In genomic region chr6:48628808-48629660, GRCm38 (mm10) we compare ENCODE assay signal across 8 mouse cellular contexts. TPM values are rescaled to one million over a fixed set of nuclear protein-coding genes. Genes with fewer than 3 reads are reported as not detected.
DNase-seq lines count a peak whose midpoint lies in the region; ATAC-seq and TF ChIP-seq lines count a peak whose summit lies in the region.

No protein-coding gene starts in this region.

- no peaks in the 10 kb centered on the region for H3K9me3 ChIP-seq in forebrain, embryonic 16.5 days (ENCODE audit: control insufficient read depth, low read length)
- H3K9me3 ChIP-seq in lung, postnatal 0 days (ENCODE audit: low read length): no peaks in the 10 kb centered on the region

- ATAC-seq in forebrain, embryonic 16.5 days: peak; percentile 79
- ATAC-seq in lung, postnatal 0 days: no peak

- peak overlapping the region; percentile 83 for H3K4me2 ChIP-seq in forebrain, embryonic 16.5 days (ENCODE audit: low read length)
- peak overlapping the region; percentile 60 for H3K4me2 ChIP-seq in lung, postnatal 0 days (replicated peaks; ENCODE audit: low read depth, low read length)

- no peak for TF ChIP-seq CTCF in kidney, adult 2 months (conservative IDR thresholded peaks at IDR 0.05; ENCODE audit: insufficient read depth, insufficient read length, low read depth, low read length)
- no peak for TF ChIP-seq CTCF in lung, postnatal 0 days (IDR thresholded peaks at IDR 0.05)

- H3K9ac ChIP-seq in forebrain, embryonic 16.5 days (replicated peaks; ENCODE audit: low read depth, low read length): peak overlapping the region; percentile 65
- H3K9ac ChIP-seq in lung, postnatal 0 days (replicated peaks; ENCODE audit: low read depth): no peak overlapping the region

- peaks cover 28% of the 10 kb centered on the region for H3K4me1 ChIP-seq in kidney, adult 2 months (ENCODE audit: control insufficient read depth, insufficient read depth, low read length)
- H3K4me1 ChIP-seq in forebrain, embryonic 16.5 days (replicated peaks; ENCODE audit: control insufficient read depth, insufficient read depth, low read length): peaks cover 22% of the 10 kb centered on the region
- peaks cover 8% of the 10 kb centered on the region for H3K4me1 ChIP-seq in lung, postnatal 0 days (ENCODE audit: insufficient read depth, low read depth, low read length)

- H3K36me3 ChIP-seq in kidney, adult 2 months (ENCODE audit: control insufficient read depth, insufficient read depth, low read length): no peaks in the 10 kb centered on the region
- no peaks in the 10 kb centered on the region for H3K36me3 ChIP-seq in forebrain, embryonic 16.5 days (ENCODE audit: control insufficient read depth, insufficient read depth)
- no peaks in the 10 kb centered on the region for H3K36me3 ChIP-seq in lung, postnatal 0 days (ENCODE audit: insufficient read depth, low read length)

- DNase-seq in kidney, adult 2 months: peak; percentile 51
- DNase-seq in kidney, adult 9 months: no peak
- DNase-seq in cerebellum, adult 11 months: peak; percentile 52
- peak; percentile 55 for DNase-seq in kidney, postnatal 14 days
- no peak for DNase-seq in lung, postnatal 0 days (ENCODE audit: low spot score)
- DNase-seq in right cerebral cortex, postnatal 14 days: peak; percentile 54
- DNase-seq in ovary, adult 18-20 months (ENCODE audit: low spot score): no peak

- peak overlapping the region; percentile 50 for H3K4me3 ChIP-seq in kidney, adult 2 months (ENCODE audit: insufficient read depth, low read depth, low read length)
- peak overlapping the region; percentile 54 for H3K4me3 ChIP-seq in forebrain, embryonic 16.5 days (replicated peaks; ENCODE audit: low read length)
- peak overlapping the region; percentile 33 for H3K4me3 ChIP-seq in lung, postnatal 0 days (ENCODE audit: low read depth, low read length)

- TF ChIP-seq EP300 in lung, postnatal 0 days (IDR thresholded peaks at IDR 0.05): no peak

- peak overlapping the region; percentile 98 for H3K27ac ChIP-seq in kidney, adult 2 months (ENCODE audit: insufficient read depth, low read depth, low read length)
- H3K27ac ChIP-seq in forebrain, embryonic 16.5 days (ENCODE audit: low read length): no peak overlapping the region
- no peak overlapping the region for H3K27ac ChIP-seq in lung, postnatal 0 days (ENCODE audit: low read length)

- no peaks in the 10 kb centered on the region for H3K27me3 ChIP-seq in kidney, adult 2 months (replicated peaks; ENCODE audit: control insufficient read depth, insufficient read depth, low read length)
- H3K27me3 ChIP-seq in forebrain, embryonic 16.5 days (replicated peaks; ENCODE audit: control insufficient read depth, insufficient read depth, low read length): peaks cover 9% of the 10 kb centered on the region
- H3K27me3 ChIP-seq in lung, postnatal 0 days (replicated peaks; ENCODE audit: insufficient read depth, low read length): peaks cover 8% of the 10 kb centered on the region; the same call in 1 of the 2 replicates

- WGBS in kidney, adult 2 months: 3% methylated on average over 54 of the region's 54 CpGs
- WGBS in forebrain, embryonic 16.5 days: 5% methylated on average over 54 of the region's 54 CpGs
- 8% methylated on average over 44 of the region's 54 CpGs for WGBS in lung, postnatal 0 days

- no peak for TF ChIP-seq POLR2A in kidney, adult 2 months (IDR thresholded peaks at IDR 0.05; ENCODE audit: low read depth, low read length)

RNA-seq across cellular contexts. Expression of gene AI854703, which starts 2.5 kb away (rescaled TPM):
- 30.9 and 37.4 TPM in 2 replicates for polyA plus RNA-seq in kidney, adult 2 months (2012; rRNA removed)
- 11.7 and 17.5 TPM in 2 replicates for polyA plus RNA-seq in forebrain, embryonic 16.5 days (2015; fragmentation: Nextera tagmentation; extraction: Ambion mirVana)
- 0.30 and 0.49 TPM in 2 replicates for polyA plus RNA-seq in lung, postnatal 0 days (2015; fragmentation: Nextera tagmentation; extraction: Ambion mirVana)

RNA-seq across cellular contexts. Expression of gene Gimap8, which starts 18.0 kb away (rescaled TPM):
- 6.1 and 9.1 TPM in 2 replicates for polyA plus RNA-seq in kidney, adult 2 months (2012; rRNA removed)
- polyA plus RNA-seq in forebrain, embryonic 16.5 days (2015; fragmentation: Nextera tagmentation; extraction: Ambion mirVana): 0.52 and 0.56 TPM in 2 replicates
- polyA plus RNA-seq in lung, postnatal 0 days (2015; fragmentation: Nextera tagmentation; extraction: Ambion mirVana): 8.6 and 10.8 TPM in 2 replicates

RNA-seq across cellular contexts. Expression of gene Zfp775, which starts 27.2 kb away (rescaled TPM):
- 4.3 and 6.1 TPM in 2 replicates for polyA plus RNA-seq in kidney, adult 2 months (2012; rRNA removed)
- 15.8 and 17.2 TPM in 2 replicates for polyA plus RNA-seq in forebrain, embryonic 16.5 days (2015; fragmentation: Nextera tagmentation; extraction: Ambion mirVana)
- 5.3 and 6.2 TPM in 2 replicates for polyA plus RNA-seq in lung, postnatal 0 days (2015; fragmentation: Nextera tagmentation; extraction: Ambion mirVana)

RNA-seq across cellular contexts. Expression of gene Gm44965, which starts 35.3 kb away (rescaled TPM):
- polyA plus RNA-seq in kidney, adult 2 months (2012; rRNA removed): 0.42 and 0.49 TPM in 2 replicates
- not detected in 2 replicates for polyA plus RNA-seq in forebrain, embryonic 16.5 days (2015; fragmentation: Nextera tagmentation; extraction: Ambion mirVana)
- polyA plus RNA-seq in lung, postnatal 0 days (2015; fragmentation: Nextera tagmentation; extraction: Ambion mirVana): not detected in 2 replicates

RNA-seq across cellular contexts. Expression of gene Repin1, which starts 35.4 kb away (rescaled TPM):
- 49.2 and 73.1 TPM in 2 replicates for polyA plus RNA-seq in kidney, adult 2 months (2012; rRNA removed)
- 32.9 and 34.4 TPM in 2 replicates for polyA plus RNA-seq in forebrain, embryonic 16.5 days (2015; fragmentation: Nextera tagmentation; extraction: Ambion mirVana)
- 15.2 and 15.5 TPM in 2 replicates for polyA plus RNA-seq in lung, postnatal 0 days (2015; fragmentation: Nextera tagmentation; extraction: Ambion mirVana)

Comparison
In these comparisons a context has a peak if more than half of its experiments do, and no peak if none do; other contexts are left out.
1. DNase-seq: peak in kidney, adult 2 months (single experiment), cerebellum, adult 11 months (single experiment), kidney, postnatal 14 days (single experiment) and right cerebral cortex, postnatal 14 days (single experiment); none in kidney, adult 9 months (single experiment), lung, postnatal 0 days (single experiment) and ovary, adult 18-20 months (single experiment).
2. Peak in every context shown above with its lines, with median percentiles within 50 percentile points of each other: H3K4me3 ChIP-seq.